Mouse (Mus musculus): ENCODE measurements around the gene Tiam1. TPM values are rescaled to one million over a fixed set of nuclear protein-coding genes. Genes with fewer than 3 reads are reported as not detected.

Gene Tiam1
- polyA plus RNA-seq, 1 experiment = not detected

DNA sequence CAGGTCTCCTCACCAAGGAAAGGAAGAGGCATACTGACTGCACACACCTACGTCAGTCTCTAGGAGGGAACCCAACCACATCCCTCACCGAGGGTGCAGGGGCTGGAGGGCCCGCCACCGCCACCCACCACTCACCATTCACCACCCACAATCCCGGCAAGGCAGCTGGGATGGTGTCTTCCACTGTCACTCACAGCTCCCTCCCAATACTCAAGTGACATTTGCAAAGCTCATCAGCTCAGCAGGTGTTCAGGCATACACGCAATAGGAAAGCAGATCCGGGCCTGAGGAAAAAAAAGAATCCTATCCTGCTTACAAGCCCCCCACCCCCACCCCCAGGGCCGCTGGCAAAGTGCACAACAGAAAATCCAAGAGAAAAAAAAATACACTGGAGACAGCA, 74.4 kb downstream of the Tiam1 start:
- H3K4me3 ChIP-seq (ENCODE audit: insufficient read depth, low read depth, low read length) = no peak overlapping the region
- WGBS = 30% methylated on average over 8 of the region's 8 CpGs
- TF ChIP-seq CTCF (IDR thresholded peaks at IDR 0.05; ENCODE audit: insufficient read depth, low read depth, low read length) = no peak
- TF ChIP-seq POLR2A (IDR thresholded peaks at IDR 0.05; ENCODE audit: insufficient read depth, low read depth, low read length) = no peak
- H3K27ac ChIP-seq (ENCODE audit: insufficient read depth, low read depth, low read length) = peak overlapping the region; percentile 74
- H3K4me1 ChIP-seq (ENCODE audit: control insufficient read depth, insufficient read depth, low read length) = peaks cover 37% of the 10 kb centered on the region

DNA sequence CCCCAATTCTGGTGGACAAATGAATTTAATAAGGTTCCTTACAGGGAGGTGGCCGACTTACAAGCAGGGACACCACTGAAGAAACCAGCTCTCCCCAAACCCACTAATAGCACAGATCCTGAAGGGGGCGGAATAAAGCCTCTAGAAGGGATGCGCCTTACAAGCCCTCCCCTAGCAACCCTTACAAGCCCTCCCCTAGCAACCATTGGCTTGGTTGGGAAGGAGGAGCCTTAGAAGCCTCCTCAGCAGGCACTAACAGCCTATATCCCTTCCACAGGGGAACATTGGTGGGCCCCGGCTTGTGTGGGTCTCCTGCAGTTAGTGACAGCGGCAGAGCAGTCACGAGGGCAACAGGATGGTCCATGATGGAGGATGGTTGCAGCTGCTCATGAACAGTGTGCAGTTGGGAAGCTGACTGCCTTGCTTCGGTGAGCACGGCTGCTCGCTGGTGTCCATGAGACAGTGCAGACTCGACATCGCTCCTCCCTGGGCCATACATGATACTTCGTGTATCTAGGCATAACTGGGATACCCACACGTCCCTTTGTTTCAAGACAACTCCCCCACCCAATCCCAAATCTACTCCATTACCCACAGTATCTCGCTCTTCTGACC, 90.6 kb downstream of the Tiam1 start:
- peak overlapping the region; percentile 54 for H3K27ac ChIP-seq (ENCODE audit: insufficient read depth, low read depth, low read length)
- H3K4me1 ChIP-seq (ENCODE audit: control insufficient read depth, insufficient read depth, low read length) = peaks cover 20% of the 10 kb centered on the region
- H3K4me3 ChIP-seq (ENCODE audit: insufficient read depth, low read depth, low read length) = no peak overlapping the region
- WGBS = 53% methylated on average over 14 of the region's 14 CpGs
- TF ChIP-seq POLR2A (IDR thresholded peaks at IDR 0.05; ENCODE audit: insufficient read depth, low read depth, low read length) = no peak
- no peak for TF ChIP-seq CTCF (IDR thresholded peaks at IDR 0.05; ENCODE audit: insufficient read depth, low read depth, low read length)

DNA sequence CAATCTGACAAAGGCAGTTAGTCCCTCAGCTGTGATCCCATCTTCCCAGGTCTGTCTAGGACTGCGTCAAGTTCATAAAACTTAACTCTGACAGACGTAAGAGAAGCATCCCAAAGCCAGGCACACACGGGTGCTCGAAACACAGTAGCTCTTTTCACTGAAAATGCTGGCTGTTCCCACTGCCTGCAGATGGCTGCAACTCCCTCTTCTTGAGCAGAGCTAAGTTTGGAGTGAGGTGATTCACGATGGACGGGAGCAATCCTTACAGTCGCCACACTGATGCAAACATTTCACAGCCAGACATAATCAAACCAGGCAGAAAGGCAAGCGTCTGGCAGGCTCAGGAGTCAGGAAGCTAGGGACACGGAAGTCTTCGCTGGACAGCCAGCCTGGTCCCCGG, 91.2 kb downstream of the Tiam1 start:
- H3K4me3 ChIP-seq (ENCODE audit: insufficient read depth, low read depth, low read length) = no peak overlapping the region
- peaks cover 20% of the 10 kb centered on the region for H3K4me1 ChIP-seq (ENCODE audit: control insufficient read depth, insufficient read depth, low read length)
- WGBS = 60% methylated on average over 11 of the region's 11 CpGs
- TF ChIP-seq CTCF (IDR thresholded peaks at IDR 0.05; ENCODE audit: insufficient read depth, low read depth, low read length) (no peak), POLR2A (IDR thresholded peaks at IDR 0.05; ENCODE audit: insufficient read depth, low read depth, low read length) (no peak)
- peak overlapping the region; percentile 54; the same call in 1 of the 2 replicates for H3K27ac ChIP-seq (ENCODE audit: insufficient read depth, low read depth, low read length)

DNA sequence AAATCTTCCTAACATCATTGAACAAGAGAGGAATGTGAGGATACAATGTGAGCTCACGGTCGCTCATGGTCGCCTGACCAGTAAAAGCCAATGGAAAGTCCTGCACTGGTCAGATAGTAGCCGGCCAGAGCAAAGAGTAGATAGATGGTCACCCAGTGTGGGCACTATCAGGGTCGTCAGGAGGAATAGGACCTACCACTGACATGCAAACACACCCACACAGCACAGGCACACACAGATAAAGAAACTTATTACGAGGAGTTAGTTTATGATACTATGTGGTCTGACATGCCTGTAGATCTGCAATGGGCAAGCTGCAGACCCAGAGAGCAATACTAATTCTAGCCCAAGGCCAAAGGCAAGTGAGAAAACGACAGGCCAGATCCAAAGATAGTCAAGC, 92.5 kb downstream of the Tiam1 start:
- Histone ChIP-seq H3K27ac (ENCODE audit: insufficient read depth, low read depth, low read length) (no peak overlapping the region), H3K4me1 (ENCODE audit: control insufficient read depth, insufficient read depth, low read length) (peaks cover 23% of the 10 kb centered on the region), H3K4me3 (ENCODE audit: insufficient read depth, low read depth, low read length) (no peak overlapping the region)
- 93% methylated on average over 7 of the region's 7 CpGs for WGBS
- TF ChIP-seq POLR2A (IDR thresholded peaks at IDR 0.05; ENCODE audit: insufficient read depth, low read depth, low read length) (no peak), CTCF (IDR thresholded peaks at IDR 0.05; ENCODE audit: insufficient read depth, low read depth, low read length) (no peak)

DNA sequence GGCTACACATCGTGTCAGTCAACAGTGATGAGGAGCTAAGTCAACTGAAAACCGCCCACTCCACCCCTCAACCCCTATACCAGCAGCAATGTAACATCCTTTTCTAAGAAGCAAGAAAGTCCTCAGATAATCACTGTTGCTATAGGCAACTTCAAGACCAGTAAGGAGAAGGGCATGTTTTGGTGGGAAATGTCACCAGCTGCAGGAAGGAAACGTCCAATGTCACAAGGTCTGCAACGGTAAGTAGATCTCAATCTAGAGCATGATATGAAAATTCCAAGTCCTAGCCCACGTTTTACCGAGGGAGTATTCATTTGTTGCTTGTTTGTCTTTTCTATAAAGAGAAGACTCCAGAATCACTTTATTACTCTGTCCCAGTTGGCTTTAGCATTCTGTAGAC, 95.7 kb downstream of the Tiam1 start:
- no peak overlapping the region for H3K4me3 ChIP-seq (ENCODE audit: insufficient read depth, low read depth, low read length)
- 66% methylated on average over 6 of the region's 6 CpGs for WGBS
- H3K4me1 ChIP-seq (ENCODE audit: control insufficient read depth, insufficient read depth, low read length) = peaks cover 30% of the 10 kb centered on the region
- TF ChIP-seq POLR2A (IDR thresholded peaks at IDR 0.05; ENCODE audit: insufficient read depth, low read depth, low read length) = no peak
- no peak for TF ChIP-seq CTCF (IDR thresholded peaks at IDR 0.05; ENCODE audit: insufficient read depth, low read depth, low read length)
- H3K27ac ChIP-seq (ENCODE audit: insufficient read depth, low read depth, low read length) = no peak overlapping the region

DNA sequence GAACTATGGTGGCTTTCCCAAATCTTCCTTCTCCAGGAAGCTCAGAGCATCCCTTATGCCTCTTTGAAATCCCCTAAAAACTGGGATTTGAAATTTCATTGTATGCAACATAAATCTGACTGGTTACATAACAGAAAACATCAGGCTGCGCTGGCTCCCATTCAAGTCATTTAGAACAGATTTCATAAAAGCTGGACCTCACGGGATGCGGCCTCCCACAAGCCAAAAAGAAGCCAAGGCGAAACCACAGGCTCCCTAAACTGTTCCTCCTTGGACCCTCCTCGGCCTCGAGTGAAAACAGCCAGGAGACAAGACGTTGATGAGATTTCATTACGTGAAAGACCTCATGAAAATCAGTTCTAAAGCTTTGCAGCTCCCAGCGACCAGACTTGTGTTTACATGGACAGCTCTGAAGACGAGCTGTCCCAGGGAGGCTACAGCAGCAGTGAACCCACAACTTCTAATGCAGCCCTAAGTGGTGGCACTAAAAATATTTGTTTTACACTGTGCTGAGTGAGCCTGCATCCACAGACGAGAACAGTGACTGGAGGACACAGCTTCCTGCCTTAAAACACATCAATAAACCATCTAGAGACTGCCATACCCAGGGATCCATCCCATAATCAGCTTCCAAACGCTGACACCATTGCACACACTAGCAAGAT, 96.9 kb downstream of the Tiam1 start:
- H3K27ac ChIP-seq (ENCODE audit: insufficient read depth, low read depth, low read length) = no peak overlapping the region
- H3K4me1 ChIP-seq (ENCODE audit: control insufficient read depth, insufficient read depth, low read length) = peaks cover 26% of the 10 kb centered on the region
- TF ChIP-seq CTCF (IDR thresholded peaks at IDR 0.05; ENCODE audit: insufficient read depth, low read depth, low read length) (no peak), POLR2A (IDR thresholded peaks at IDR 0.05; ENCODE audit: insufficient read depth, low read depth, low read length) (no peak)
- WGBS = 78% methylated on average over 12 of the region's 12 CpGs
- no peak overlapping the region for H3K4me3 ChIP-seq (ENCODE audit: insufficient read depth, low read depth, low read length)

DNA sequence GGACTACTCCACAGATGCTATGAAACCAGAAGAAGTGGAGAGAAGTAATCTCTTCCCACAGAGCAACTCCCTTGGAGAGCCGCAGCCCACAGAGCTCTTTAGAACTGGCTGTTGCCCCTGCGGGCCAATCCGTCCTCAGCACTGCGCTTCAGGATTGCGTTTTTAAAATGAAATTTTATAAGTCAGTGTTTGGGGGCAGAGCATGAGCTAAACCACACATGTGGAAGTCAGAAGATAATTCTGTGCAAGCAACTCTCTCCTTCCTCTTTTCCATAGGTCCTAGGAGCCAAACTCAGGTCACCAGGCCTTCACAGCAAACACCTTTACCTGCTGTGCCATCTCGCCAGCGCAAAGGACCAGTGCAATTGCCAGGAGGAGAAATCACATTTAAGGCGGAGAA, 98.0 kb downstream of the Tiam1 start:
- WGBS = 98% methylated on average over 8 of the region's 8 CpGs
- no peak overlapping the region for H3K4me3 ChIP-seq (ENCODE audit: insufficient read depth, low read depth, low read length)
- TF ChIP-seq POLR2A (IDR thresholded peaks at IDR 0.05; ENCODE audit: insufficient read depth, low read depth, low read length) (no peak), CTCF (IDR thresholded peaks at IDR 0.05; ENCODE audit: insufficient read depth, low read depth, low read length) (no peak)
- peaks cover 28% of the 10 kb centered on the region for H3K4me1 ChIP-seq (ENCODE audit: control insufficient read depth, insufficient read depth, low read length)
- no peak overlapping the region for H3K27ac ChIP-seq (ENCODE audit: insufficient read depth, low read depth, low read length)

DNA sequence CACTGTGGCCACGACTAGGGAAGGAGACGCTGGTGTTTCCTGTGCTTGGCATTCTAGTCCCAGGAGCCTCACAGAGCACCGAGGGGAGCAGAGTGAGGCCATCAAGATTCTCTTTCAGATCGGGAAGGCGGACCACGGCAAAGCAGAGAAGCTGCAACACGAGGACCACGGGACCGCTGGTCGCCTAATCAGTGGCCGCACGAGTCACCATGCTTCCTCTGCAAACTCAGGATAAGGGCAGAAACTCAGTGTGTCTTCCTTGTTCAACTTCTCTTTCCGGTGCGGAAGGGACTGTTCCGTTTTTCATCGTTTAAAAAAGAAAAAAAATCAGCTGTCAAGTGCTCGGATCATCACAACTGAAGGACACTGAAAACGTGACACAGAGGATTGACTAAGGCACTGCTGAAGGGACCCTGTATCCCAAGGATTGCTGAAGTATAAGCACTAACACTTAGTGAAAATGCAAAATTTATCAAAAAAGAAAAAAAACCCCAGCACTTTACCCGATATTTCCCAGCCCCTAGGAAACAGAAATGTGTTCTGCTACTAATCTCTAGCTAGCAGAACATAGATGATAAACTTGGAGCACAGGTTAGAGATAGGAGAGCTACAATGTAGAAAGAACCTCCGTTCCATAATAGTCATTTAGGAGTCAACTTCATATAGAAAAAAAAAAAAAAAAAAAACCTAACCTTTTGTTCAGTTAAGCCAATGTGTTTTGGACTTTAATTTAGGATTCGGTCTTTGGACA, 99.4 kb downstream of the Tiam1 start:
- Histone ChIP-seq H3K4me1 (ENCODE audit: control insufficient read depth, insufficient read depth, low read length) (peaks cover 33% of the 10 kb centered on the region), H3K4me3 (ENCODE audit: insufficient read depth, low read depth, low read length) (no peak overlapping the region), H3K27ac (ENCODE audit: insufficient read depth, low read depth, low read length) (no peak overlapping the region)
- WGBS = 92% methylated on average over 21 of the region's 21 CpGs
- TF ChIP-seq POLR2A (IDR thresholded peaks at IDR 0.05; ENCODE audit: insufficient read depth, low read depth, low read length) (no peak), CTCF (IDR thresholded peaks at IDR 0.05; ENCODE audit: insufficient read depth, low read depth, low read length) (no peak)

DNA sequence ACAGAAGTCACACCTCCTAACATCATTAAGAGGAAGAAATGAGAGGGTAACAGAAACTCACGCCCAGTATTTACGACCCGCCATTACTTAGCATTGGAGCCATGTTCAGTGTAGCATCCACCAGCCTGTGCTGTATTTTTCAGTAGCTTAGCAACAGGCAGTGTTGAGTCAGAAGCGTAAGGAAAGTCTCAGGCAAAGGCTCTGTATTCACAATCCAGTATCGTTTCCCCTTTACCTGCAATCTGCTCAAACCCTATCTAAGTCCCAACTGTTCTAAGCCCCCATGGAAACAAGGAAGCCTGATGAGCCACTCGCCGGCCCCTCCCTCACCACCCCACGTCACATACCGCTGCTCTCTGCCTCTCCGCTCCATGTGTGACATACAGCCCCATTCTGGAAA, 100.7 kb downstream of the Tiam1 start:
- H3K27ac ChIP-seq (ENCODE audit: insufficient read depth, low read depth, low read length) = 0 out of 2 replicates have a peak overlapping the region, but pooled peaks have one; percentile 12
- H3K4me3 ChIP-seq (ENCODE audit: insufficient read depth, low read depth, low read length) = no peak overlapping the region
- TF ChIP-seq POLR2A (IDR thresholded peaks at IDR 0.05; ENCODE audit: insufficient read depth, low read depth, low read length) = no peak
- no peak for TF ChIP-seq CTCF (IDR thresholded peaks at IDR 0.05; ENCODE audit: insufficient read depth, low read depth, low read length)
- 53% methylated on average over 10 of the region's 10 CpGs for WGBS
- H3K4me1 ChIP-seq (ENCODE audit: control insufficient read depth, insufficient read depth, low read length) = peaks cover 41% of the 10 kb centered on the region
